ENCODE assay signal across 24 mouse cellular contexts in genomic region chr7:75801621-75802358, GRCm38 (mm10).
"Had no signal": no experiment of that assay in that cellular context is flagged by ENCODE, and none has a peak within 500 bp of the region (broad histone marks: within the 10 kb centered on the region; RNA-seq: fewer than 3 reads in every experiment).

No protein-coding gene starts in this region.

- H3K27me3 ChIP-seq: heart, embryonic 12.5 days; hindbrain, embryonic 12.5 days; limb, embryonic 13.5 days; limb, embryonic 15.5 days; liver, embryonic 12.5 days had no signal

- H3K4me3 ChIP-seq: gastrocnemius, adult 2 months; heart, embryonic 10.5 days; heart, embryonic 12.5 days; hindbrain, embryonic 10.5 days; hindbrain, embryonic 12.5 days; layer of hippocampus, adult 2 months; left cerebral cortex, adult 2 months; limb, embryonic 13.5 days; limb, embryonic 15.5 days; liver, embryonic 12.5 days had no signal

- H3K9me3 ChIP-seq: heart, embryonic 10.5 days; heart, embryonic 12.5 days; hindbrain, embryonic 10.5 days; hindbrain, embryonic 12.5 days; limb, embryonic 13.5 days; limb, embryonic 15.5 days; liver, embryonic 12.5 days had no signal

- DNase-seq: gastrocnemius, adult 2 months; gastrocnemius, postnatal 10 days; gastrocnemius, postnatal 25 days; heart, adult 18-20 months; heart, postnatal 10 days; heart, postnatal 4 days; kidney, adult 18-20 months; kidney, adult 8-10 months; kidney, postnatal 10 days; kidney, postnatal 25 days; kidney, postnatal 4 days had no signal

- H3K36me3 ChIP-seq: heart, embryonic 10.5 days; heart, embryonic 12.5 days; hindbrain, embryonic 10.5 days; hindbrain, embryonic 12.5 days; limb, embryonic 13.5 days; limb, embryonic 15.5 days; liver, embryonic 12.5 days had no signal

- H3K4me1 ChIP-seq: hindbrain, embryonic 12.5 days had no signal

- H3K27ac ChIP-seq: gastrocnemius, adult 2 months; heart, embryonic 10.5 days; hindbrain, embryonic 10.5 days; hindbrain, embryonic 12.5 days; hindbrain, embryonic 14.5 days; layer of hippocampus, adult 2 months; left cerebral cortex, adult 2 months; limb, embryonic 13.5 days; limb, embryonic 15.5 days; liver, embryonic 12.5 days; liver, embryonic 14.5 days had no signal

- H3K4me2 ChIP-seq: heart, embryonic 12.5 days; hindbrain, embryonic 12.5 days; hindbrain, embryonic 14.5 days; limb, embryonic 13.5 days; limb, embryonic 15.5 days; liver, embryonic 12.5 days had no signal

- ATAC-seq: hindbrain, embryonic 16.5 days; intestine, postnatal 0 days; liver, embryonic 12.5 days had no signal

- H3K9ac ChIP-seq: heart, embryonic 12.5 days; hindbrain, embryonic 12.5 days; hindbrain, embryonic 14.5 days; limb, embryonic 13.5 days; limb, embryonic 15.5 days; liver, embryonic 12.5 days; liver, embryonic 14.5 days had no signal
